Mouse (Mus musculus) T-helper 2 cell (primary cell): ENCODE results near the gene Fxyd2.

Source experiments
- in situ Hi-C: fragments of 300-600 bp; cut with MboI, MseI; formaldehyde crosslinking; loops from one replicate; pipeline ENCODE4 v1.15.1; 2025; ENCODE audit warnings: high pct_unique_total_duplicates

Gene Fxyd2

GRCm38 (mm10) chr9:45422761-45423298 lies 23.4 kb downstream of the Fxyd2 start:
- in situ Hi-C loops, result no loop called here

DNA sequence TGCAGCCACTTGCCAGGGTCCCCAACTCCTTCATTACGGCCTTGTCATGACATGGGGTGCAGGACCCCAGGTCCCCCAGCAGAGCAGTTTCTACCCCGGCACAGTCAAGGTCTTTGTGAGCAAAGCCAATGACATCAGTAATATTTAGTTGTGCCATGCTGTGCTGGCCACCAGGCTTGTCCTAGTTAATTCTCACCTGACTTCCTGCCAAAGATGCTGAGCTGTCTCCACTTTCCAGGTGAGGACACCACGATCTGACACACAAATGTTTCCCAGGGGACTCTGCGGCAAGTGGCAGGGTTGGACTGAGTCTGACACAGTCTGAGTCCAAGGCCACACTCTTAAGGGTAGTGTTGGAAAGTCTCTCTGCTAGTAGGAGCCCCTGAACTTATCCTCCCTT lies 27.0 kb downstream of the Fxyd2 start, which contains the start of gene Dscaml1:
TSS of gene Dscaml1 (plus strand) at position 173 of the 400 bp plus-strand sequence.
- in situ Hi-C loops, result no loop called here

DNA sequence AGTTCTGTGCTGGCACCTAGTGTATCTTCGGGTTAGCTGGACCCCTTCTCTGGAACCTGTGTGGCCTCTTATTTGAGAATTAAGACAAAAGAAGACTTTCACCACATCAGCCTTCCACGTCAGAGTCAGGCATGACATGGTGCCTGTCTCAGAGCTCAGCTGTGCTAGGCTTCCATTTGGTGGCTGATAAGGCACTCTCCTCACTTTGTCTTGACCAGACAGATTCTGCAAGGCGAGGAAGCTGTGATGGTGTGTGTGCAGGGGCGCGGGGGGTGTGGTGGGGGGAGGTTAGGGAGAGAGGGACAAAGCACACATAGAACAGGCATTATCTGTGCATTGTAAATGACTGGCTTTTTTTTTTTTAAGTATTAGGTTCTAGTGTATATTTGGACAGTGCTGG lies 29.9 kb downstream of the Fxyd2 start:
- in situ Hi-C loops, result no loop called here

- in situ Hi-C loops, result no loop called here
Observed at GRCm38 (mm10) chr9:45429951-45430697, 30.7 kb downstream of the Fxyd2 start.

GRCm38 (mm10) chr9:45430698-45430959 lies 31.2 kb downstream of the Fxyd2 start:
- in situ Hi-C loops, result no loop called here

- in situ Hi-C loops, result no loop called here
Observed at GRCm38 (mm10) chr9:45431150-45431549, 31.7 kb downstream of the Fxyd2 start.

DNA sequence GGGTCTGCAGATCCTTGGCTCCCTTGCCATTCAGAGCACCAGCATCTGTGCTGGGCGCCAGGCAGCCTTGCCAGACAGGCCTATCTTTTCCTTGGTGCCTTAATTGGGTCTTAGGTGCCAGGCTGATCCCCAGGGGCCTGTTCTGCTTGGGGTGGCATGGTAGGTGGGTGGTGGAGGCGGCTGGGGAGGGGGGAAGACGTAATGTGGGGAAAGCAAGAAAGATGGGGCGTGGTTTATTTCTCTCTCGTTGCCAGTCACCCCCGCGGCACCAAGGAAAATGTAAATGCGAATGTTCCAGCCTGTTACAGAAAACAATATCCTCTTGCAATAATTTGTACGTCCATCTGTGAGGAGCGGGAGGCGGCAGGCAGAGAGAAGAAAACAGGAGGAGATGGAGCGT lies 33.2 kb downstream of the Fxyd2 start:
- in situ Hi-C loops, result no loop called here

DNA sequence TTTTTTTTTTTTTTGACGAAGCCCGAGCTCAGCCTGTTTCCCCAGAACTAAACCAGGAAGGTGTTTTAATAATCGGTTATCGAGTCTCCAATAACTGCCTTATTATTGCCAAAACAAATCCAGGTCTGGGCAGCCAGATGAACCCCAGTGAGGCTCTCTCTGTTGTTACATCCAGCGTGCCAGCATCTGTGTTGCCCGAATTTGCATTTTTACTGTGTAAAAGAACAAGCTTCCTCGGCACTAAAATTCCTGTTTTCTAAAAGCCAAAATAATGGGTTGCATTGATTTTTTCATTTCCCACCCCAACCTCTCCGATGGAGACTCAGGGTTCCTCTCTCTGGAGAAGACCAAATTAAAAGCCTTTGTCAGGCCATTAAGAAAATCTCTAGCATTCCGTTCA lies 33.6 kb downstream of the Fxyd2 start:
- in situ Hi-C loops, result no loop called here

GRCm38 (mm10) chr9:45434171-45434570 lies 34.7 kb downstream of the Fxyd2 start:
- in situ Hi-C loops, result no loop called here

DNA sequence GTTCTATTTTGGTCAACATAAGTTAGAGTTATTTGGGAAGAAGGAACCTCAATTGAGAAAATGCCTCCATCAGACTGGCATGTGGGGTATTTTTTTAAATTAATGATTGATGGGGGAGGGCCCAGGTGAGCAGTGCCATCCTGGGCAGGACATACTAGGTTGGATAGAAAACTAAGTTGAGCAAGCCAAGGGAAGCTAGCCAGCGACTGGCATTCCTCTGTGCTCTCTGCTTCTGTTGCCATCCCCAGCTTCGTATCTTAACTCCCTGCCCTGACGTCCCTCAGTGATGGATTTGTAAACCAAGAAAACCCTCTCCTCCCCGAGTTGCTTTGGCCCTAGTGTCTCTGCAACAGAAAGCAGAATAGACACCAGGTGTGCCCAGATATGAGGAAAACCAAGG lies 39.6 kb downstream of the Fxyd2 start:
- in situ Hi-C loops, result no loop called here

GRCm38 (mm10) chr9:45440083-45440784 lies 40.8 kb downstream of the Fxyd2 start:
- in situ Hi-C loops, result no loop called here

DNA sequence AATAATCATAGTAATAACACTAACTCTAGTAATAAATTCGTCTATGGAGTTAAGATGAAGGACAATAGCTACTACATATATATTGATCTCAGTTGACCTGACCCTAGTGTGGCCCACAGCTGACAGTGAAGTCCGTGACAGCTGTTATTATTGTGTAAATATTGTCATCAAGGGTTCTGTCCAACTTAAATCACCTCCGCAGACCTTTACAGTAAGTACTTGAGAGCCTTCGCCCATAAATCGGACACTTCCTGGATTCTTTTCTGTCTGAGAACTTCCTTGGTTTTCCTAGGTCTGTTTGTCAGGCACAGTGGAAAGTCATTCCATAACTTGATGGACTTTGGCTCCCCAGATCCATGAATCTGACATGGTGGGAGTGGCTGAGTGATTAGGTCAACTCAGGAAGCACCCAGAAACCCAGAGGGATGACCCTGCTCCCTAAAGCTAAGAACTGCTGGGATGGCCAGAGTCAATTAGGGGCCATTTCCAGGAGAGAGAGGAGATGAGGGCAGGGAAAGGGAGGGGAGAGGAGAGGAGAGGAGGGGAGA lies 44.9 kb downstream of the Fxyd2 start:
- in situ Hi-C loops, result no loop called here

GRCm38 (mm10) chr9:45449658-45450057 lies 50.2 kb downstream of the Fxyd2 start:
- in situ Hi-C loops, result no loop called here

DNA sequence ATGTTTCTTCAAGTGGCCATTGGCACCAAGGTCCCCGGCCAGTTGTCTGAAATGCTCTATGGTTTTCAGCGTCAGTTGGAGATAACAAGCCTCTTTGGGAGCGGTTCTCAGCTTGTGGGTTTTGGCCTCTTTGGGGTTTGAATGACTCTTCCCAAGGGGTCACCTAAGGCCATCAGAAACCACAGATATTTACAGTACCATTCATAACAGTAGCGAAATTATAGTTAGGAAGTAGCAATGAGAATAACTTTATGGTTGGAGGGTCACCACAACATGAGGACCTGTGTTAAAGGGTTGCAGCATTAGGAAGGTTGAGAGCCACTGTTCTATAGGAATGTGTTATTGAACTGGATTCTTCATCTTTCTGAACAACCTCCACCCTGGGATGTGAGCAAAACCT lies 51.9 kb downstream of the Fxyd2 start:
- in situ Hi-C loops, result no loop called here

DNA sequence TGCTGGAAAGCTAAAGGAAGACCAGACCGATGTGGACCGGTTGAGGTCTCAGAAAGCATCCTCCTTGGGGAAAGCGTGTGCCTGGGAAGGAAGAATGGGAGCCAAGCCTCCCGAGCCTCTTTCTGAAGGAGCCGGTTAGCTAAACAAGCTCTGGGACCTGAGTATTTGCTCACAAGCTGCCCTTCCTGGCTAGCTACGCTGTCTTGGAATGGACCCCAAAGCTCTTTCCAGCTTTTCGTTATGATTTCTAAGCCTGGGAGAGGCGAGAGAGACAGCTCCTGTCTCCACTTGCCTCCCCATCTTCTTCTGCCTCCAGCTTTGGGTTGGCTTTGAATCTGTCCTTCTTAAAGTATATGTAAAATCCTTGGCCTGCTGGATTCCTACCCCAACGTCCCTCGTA lies 54.6 kb downstream of the Fxyd2 start:
- in situ Hi-C loops, result no loop called here

- in situ Hi-C loops, result no loop called here
Observed at GRCm38 (mm10) chr9:45454889-45455610, 55.6 kb downstream of the Fxyd2 start.

DNA sequence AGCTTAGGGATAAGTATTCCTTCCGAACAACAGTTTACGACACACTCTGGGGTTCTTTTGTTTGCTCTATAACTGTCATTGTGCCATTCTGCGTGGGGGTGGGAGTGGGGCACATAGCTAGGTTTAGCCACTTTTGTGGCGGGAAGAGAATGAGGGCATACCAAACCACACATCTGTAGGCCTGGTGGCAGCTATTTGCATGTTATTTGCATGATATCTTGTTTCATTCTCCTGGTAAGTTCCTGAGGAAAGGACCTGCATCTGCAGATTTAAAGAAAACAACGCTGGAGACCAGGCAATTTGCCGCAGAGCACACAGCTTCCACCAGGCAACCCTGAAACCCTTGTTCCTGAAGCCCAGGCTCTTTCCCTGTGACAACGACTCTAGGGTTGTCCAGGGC lies 57.7 kb downstream of the Fxyd2 start:
- in situ Hi-C loops, result no loop called here

GRCm38 (mm10) chr9:45458363-45458762 lies 58.9 kb downstream of the Fxyd2 start:
- in situ Hi-C loops, result no loop called here
